Comparison of ENCODE assay signal across 9 mouse cellular contexts in genomic region chr19:33223766-33224165, GRCm38 (mm10).
DNase-seq lines count a peak whose midpoint lies in the region; ATAC-seq and TF ChIP-seq lines count a peak whose summit lies in the region.
"Had no signal": no experiment of that assay in that cellular context is flagged by ENCODE, and none has a peak within 500 bp of the region (broad histone marks: within the 10 kb centered on the region; RNA-seq: fewer than 3 reads in every experiment).

No protein-coding gene starts in this region.

- 0 out of 2 replicates have a peak, but pooled peaks cover 12% of the 10 kb centered on the region for H3K4me1 ChIP-seq in kidney, postnatal 0 days (replicated peaks; ENCODE audit: insufficient read depth, low read length)
- H3K4me1 ChIP-seq in MEL (ENCODE audit: control insufficient read depth in 1 of 2, insufficient read depth in 2 of 2, low read length in 2 of 2), result peaks cover 8% of the 10 kb centered on the region in 2 experiments
- peaks cover 22% of the 10 kb centered on the region for H3K4me1 ChIP-seq in midbrain, embryonic 12.5 days

- peak overlapping the region; percentile 58; the same call in 1 of the 2 replicates for H3K27ac ChIP-seq in kidney, postnatal 0 days
- peak overlapping the region; percentile 48 for H3K27ac ChIP-seq in MEL (ENCODE audit: control insufficient read depth, low read depth, low read length)
- no peak overlapping the region for H3K27ac ChIP-seq in midbrain, embryonic 12.5 days (replicated peaks)

- no peak for TF ChIP-seq CTCF in kidney, postnatal 0 days (IDR thresholded peaks at IDR 0.05; ENCODE audit: low read depth)
- no peak for TF ChIP-seq CTCF in MEL (IDR thresholded peaks at IDR 0.05 in 2 of 3, conservative IDR thresholded peaks at IDR 0.05 in 1 of 3; ENCODE audit: control insufficient read depth in 1 of 3, insufficient read depth in 1 of 3, low read depth in 2 of 3, low read length in 3 of 3, poor library complexity in 1 of 3, severe bottlenecking in 1 of 3)

- no peak for TF ChIP-seq EP300 in MEL (IDR thresholded peaks at IDR 0.05; ENCODE audit: low read depth in 1 of 2, low read length in 2 of 2)

- no peaks in the 10 kb centered on the region for H3K27me3 ChIP-seq in kidney, postnatal 0 days (ENCODE audit: insufficient read depth, low read length)
- no peaks in the 10 kb centered on the region for H3K27me3 ChIP-seq in MEL (ENCODE audit: control insufficient read depth in 1 of 2, insufficient read depth in 2 of 2, low read length in 2 of 2)
- peaks cover 15% of the 10 kb centered on the region for H3K27me3 ChIP-seq in midbrain, embryonic 12.5 days

- H3K79me2 ChIP-seq in MEL (ENCODE audit: control insufficient read depth, insufficient read depth, low read length, poor library complexity), result no peaks in the 10 kb centered on the region

- no peak overlapping the region; the same call in 1 of the 2 replicates for H3K4me2 ChIP-seq in kidney, postnatal 0 days (ENCODE audit: low read length)
- H3K4me2 ChIP-seq in midbrain, embryonic 12.5 days (replicated peaks), result peak overlapping the region; percentile 25; the same call in 1 of the 2 replicates

- DNase-seq in cerebellum, adult 9-11 months, result peak; percentile 17
- DNase-seq in cerebellum, adult 11 months, result no peak
- no peak for DNase-seq in kidney, postnatal 0 days (ENCODE audit: low spot score)
- no peak for DNase-seq in kidney, postnatal 4 days
- no peak for DNase-seq in MEL (ENCODE audit: low read depth, low spot score)
- DNase-seq in left cerebral cortex, adult 18-20 months (ENCODE audit: low spot score in 2 of 2), result no peak
- no peak for DNase-seq in ovary, postnatal 36 days (ENCODE audit: low spot score)

- H3K9ac ChIP-seq in kidney, postnatal 0 days (ENCODE audit: low read depth, low read length), result no peak overlapping the region
- H3K9ac ChIP-seq in MEL (ENCODE audit: control insufficient read depth, low read depth, low read length, poor library complexity, severe bottlenecking), result peak overlapping the region; percentile 26
- H3K9ac ChIP-seq in midbrain, embryonic 12.5 days (replicated peaks), result no peak overlapping the region

- no peak for TF ChIP-seq POLR2A in MEL (IDR thresholded peaks at IDR 0.05; ENCODE audit: control insufficient read depth in 1 of 2, insufficient read depth in 1 of 2, low read depth in 1 of 2, low read length in 2 of 2, poor library complexity in 1 of 2)

- ATAC-seq in kidney, postnatal 0 days (replicated peaks; ENCODE audit: low FRiP score, low read depth), result no peak
- no peak for ATAC-seq in midbrain, embryonic 12.5 days (ENCODE audit: low FRiP score, low read depth)

- 44% methylated on average over 5 of the region's 5 CpGs for WGBS in kidney, postnatal 0 days
- 66% methylated on average over 5 of the region's 5 CpGs for WGBS in midbrain, embryonic 12.5 days

- no peak for TF ChIP-seq RAD21 in MEL (IDR thresholded peaks at IDR 0.05; ENCODE audit: low read depth, low read length)

- no peaks in the 10 kb centered on the region for H3K36me3 ChIP-seq in kidney, postnatal 0 days (ENCODE audit: insufficient read depth, low read length)
- H3K36me3 ChIP-seq in MEL (ENCODE audit: control insufficient read depth in 1 of 2, insufficient read depth in 2 of 2, low read length in 2 of 2), result peaks cover 0 to 4% of the 10 kb centered on the region in 2 experiments; a peak in 1 of 4 replicates
- no peaks in the 10 kb centered on the region for H3K36me3 ChIP-seq in midbrain, embryonic 12.5 days

- no peak overlapping the region for H3K4me3 ChIP-seq in kidney, postnatal 0 days (replicated peaks; ENCODE audit: low read depth, low read length)
- H3K4me3 ChIP-seq in MEL (ENCODE audit: control insufficient read depth in 1 of 2, insufficient read depth in 1 of 2, low read depth in 2 of 2, low read length in 2 of 2), result peak overlapping the region; percentile 40 to 67
- no peak overlapping the region for H3K4me3 ChIP-seq in midbrain, embryonic 12.5 days
- H3K4me3 ChIP-seq: erythroblast, embryonic 14.5 days had no signal

- no peaks in the 10 kb centered on the region for H3K9me3 ChIP-seq in kidney, postnatal 0 days (replicated peaks; ENCODE audit: low read length)
- H3K9me3 ChIP-seq in MEL (replicated peaks; ENCODE audit: insufficient read depth, low read length), result no peaks in the 10 kb centered on the region
- H3K9me3 ChIP-seq in midbrain, embryonic 12.5 days, result no peaks in the 10 kb centered on the region

TF ChIP-seq in MEL, 35 proteins besides CTCF, POLR2A, EP300 and RAD21:
- TF ChIP-seq ZNF384 (IDR thresholded peaks at IDR 0.05; ENCODE audit: low read depth, low read length) (no peak), MXI1 (IDR thresholded peaks at IDR 0.05; ENCODE audit: low read depth, low read length) (0 out of 2 replicates have a peak, but pooled peaks have one; percentile 24)

Comparison
In these comparisons a context has a peak if more than half of its experiments do, and no peak if none do; other contexts are left out.
1. H3K4me3 ChIP-seq: peak in MEL (2 of 2); none in kidney, postnatal 0 days (single experiment) and midbrain, embryonic 12.5 days (single experiment).